Mouse (Mus musculus) ES-Bruce4 (cell line): ENCODE measurements around the gene Bcl9. TPM values are rescaled to one million over a fixed set of nuclear protein-coding genes. Genes with fewer than 3 reads are reported as not detected.

ENCODE experiments used
- H3K27ac ChIP-seq: 2 replicates; pipeline ENCODE4 v1.5.1; 2012; ENCODE audit warnings: low read length, inconsistent platforms; ENCODE audit not compliant: insufficient read depth
- H3K27me3 ChIP-seq: 2 replicates; pipeline ENCODE4 v1.6.1; 2012; ENCODE audit warnings: mild to moderate bottlenecking, low read length, inconsistent platforms; ENCODE audit not compliant: control insufficient read depth, poor library complexity, insufficient read depth, severe bottlenecking
- H3K36me3 ChIP-seq: 2 replicates; pipeline ENCODE4 v1.6.1; 2012; ENCODE audit warnings: inconsistent platforms, mild to moderate bottlenecking, low read length, moderate library complexity; ENCODE audit not compliant: control insufficient read depth, poor library complexity, insufficient read depth, severe bottlenecking
- H3K4me1 ChIP-seq: one replicate; pipeline ENCODE4 v1.8.1; 2011; ENCODE audit warnings: low read length; ENCODE audit not compliant: control insufficient read depth, insufficient read depth
- H3K4me3 ChIP-seq: 2 replicates; pipeline ENCODE4 v1.5.1; 2011; ENCODE audit warnings: low read depth, mild to moderate bottlenecking, low read length
- H3K9ac ChIP-seq: 2 replicates; pipeline ENCODE4 v1.6.1; 2012; ENCODE audit warnings: low read depth, mild to moderate bottlenecking, inconsistent platforms; ENCODE audit not compliant: poor library complexity, severe bottlenecking
- H3K9me3 ChIP-seq: replicated peaks from 2 replicates; pipeline ENCODE4 v1.6.1; 2012; ENCODE audit warnings: mild to moderate bottlenecking, low read length, inconsistent platforms; ENCODE audit not compliant: control insufficient read depth, poor library complexity, insufficient read depth, severe bottlenecking
- CTCF ChIP-seq: IDR thresholded peaks from one replicate; pipeline ENCODE4 v1.8.1; 2011; ENCODE audit warnings: low read depth, low read length
- EP300 ChIP-seq: IDR thresholded peaks from 2 replicates; pipeline ENCODE4 v1.6.1; 2011; ENCODE audit warnings: low read depth, low read length; ENCODE audit not compliant: insufficient read depth
- POLR2A ChIP-seq: IDR thresholded peaks from one replicate; pipeline ENCODE4 v1.8.1; 2011; ENCODE audit warnings: low read length; ENCODE audit not compliant: insufficient read depth
- polyA plus RNA-seq: library from polyadenylated mRNA; stranded (reverse); fragments of >200 nt; gene quantifications from 2 replicates; pipeline ENCODE4 v1.2.4, GENCODE M21; 2011; ENCODE audit warnings: low read depth; ENCODE audit not compliant: missing spikeins, insufficient read depth, insufficient read length

The Bcl9 gene
- polyA plus RNA-seq, 1 experiment = 32.1 TPM

DNA sequence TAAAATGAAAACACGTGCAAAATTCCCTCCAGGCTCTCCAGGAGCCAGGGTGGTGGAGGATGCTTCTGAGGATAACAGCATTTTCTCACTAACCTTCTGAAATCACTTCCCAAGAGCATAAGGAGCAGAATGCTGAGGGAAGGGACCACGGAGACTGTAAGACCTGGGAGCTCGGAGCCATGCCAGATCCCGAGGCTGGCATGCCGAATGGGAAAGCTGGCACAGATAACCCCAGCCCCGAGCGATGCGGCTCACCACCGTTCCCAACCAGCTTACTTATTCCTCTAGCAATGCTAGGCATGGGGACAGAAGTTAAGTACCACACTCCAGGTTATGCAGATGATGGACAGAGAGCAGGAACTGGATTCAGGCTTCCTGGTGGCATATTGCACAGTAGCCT lies 13.7 kb downstream of the Bcl9 start:
- no peak for TF ChIP-seq EP300
- no peak for TF ChIP-seq POLR2A
- TF ChIP-seq CTCF = no peak
- H3K27me3 ChIP-seq = no peaks in the 10 kb centered on the region
- H3K36me3 ChIP-seq = no peaks in the 10 kb centered on the region
- peaks cover 2% of the 10 kb centered on the region for H3K9me3 ChIP-seq
- H3K9ac ChIP-seq = no peak overlapping the region
- H3K4me3 ChIP-seq = no peak overlapping the region
- no peak overlapping the region for H3K27ac ChIP-seq
- no peaks in the 10 kb centered on the region for H3K4me1 ChIP-seq

- Histone ChIP-seq H3K4me3 (no peak overlapping the region), H3K4me1 (no peaks in the 10 kb centered on the region), H3K27me3 (no peaks in the 10 kb centered on the region), H3K9me3 (peaks cover 2% of the 10 kb centered on the region), H3K36me3 (no peaks in the 10 kb centered on the region), H3K9ac (no peak overlapping the region), H3K27ac (no peak overlapping the region)
- TF ChIP-seq EP300 (no peak), POLR2A (no peak), CTCF (no peak)
Observed at GRCm38 (mm10) chr3:97281426-97281825, 16.3 kb downstream of the Bcl9 start.

DNA sequence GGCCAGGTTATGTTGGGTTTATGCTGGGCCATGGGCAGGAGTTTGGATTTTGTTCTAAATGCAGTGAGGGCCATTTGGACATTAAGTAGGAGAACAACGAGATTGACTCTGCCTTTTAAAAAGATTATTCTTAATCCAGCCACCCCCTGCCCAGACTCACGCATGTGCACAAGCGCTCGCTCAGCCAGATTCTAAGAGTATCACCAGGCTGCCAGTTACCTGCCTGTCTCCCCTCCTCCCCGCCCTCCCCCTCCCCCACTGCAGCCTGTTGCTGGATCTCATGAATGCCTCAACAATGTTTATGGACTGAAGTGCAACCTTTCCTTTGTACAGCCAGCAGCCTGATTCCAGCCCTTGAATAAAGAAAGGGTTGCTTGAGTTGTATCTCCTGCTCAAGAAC lies 22.0 kb downstream of the Bcl9 start:
- Histone ChIP-seq H3K27me3 (no peaks in the 10 kb centered on the region), H3K9me3 (no peaks in the 10 kb centered on the region), H3K27ac (no peak overlapping the region), H3K36me3 (no peaks in the 10 kb centered on the region), H3K4me1 (no peaks in the 10 kb centered on the region), H3K9ac (no peak overlapping the region), H3K4me3 (no peak overlapping the region)
- TF ChIP-seq POLR2A = no peak
- no peak for TF ChIP-seq CTCF
- no peak for TF ChIP-seq EP300

DNA sequence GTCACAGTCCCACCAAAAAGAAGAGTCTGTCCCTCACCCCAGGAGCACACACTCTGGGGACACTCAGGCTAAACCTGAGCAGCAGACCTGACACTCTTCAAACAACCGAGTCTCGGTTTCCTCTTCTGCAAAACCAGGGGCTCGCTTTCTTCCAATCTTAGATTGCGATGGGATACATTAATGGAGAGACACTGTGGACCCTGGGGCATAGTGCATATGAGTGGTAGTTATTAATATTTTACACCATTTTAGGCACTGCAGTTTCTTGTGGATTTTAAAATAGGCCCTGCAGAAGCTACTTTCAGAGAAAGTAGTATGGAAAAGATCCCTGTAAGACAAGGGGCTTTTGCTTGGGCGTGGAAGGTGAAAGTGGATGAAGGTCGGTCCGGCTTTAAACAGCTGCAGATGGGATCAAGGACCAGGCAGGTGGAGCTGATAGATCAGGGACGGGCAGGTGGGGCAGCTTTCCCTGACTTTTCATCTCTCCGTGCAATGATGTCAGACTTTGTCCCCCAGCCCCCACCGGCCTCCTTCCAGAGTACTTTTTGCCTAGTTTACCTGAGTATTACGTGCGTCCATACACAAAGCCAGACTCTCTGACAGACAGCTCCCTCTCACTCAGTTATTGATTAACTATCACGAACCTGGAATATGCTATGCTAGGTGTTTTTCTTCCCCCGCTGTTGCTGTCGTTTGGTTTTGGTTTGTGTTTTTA lies 23.0 kb downstream of the Bcl9 start:
- no peaks in the 10 kb centered on the region for H3K4me1 ChIP-seq
- H3K9me3 ChIP-seq = no peaks in the 10 kb centered on the region
- no peak for TF ChIP-seq POLR2A
- no peak for TF ChIP-seq CTCF
- TF ChIP-seq EP300 = no peak
- H3K36me3 ChIP-seq = no peaks in the 10 kb centered on the region
- H3K9ac ChIP-seq = no peak overlapping the region
- H3K4me3 ChIP-seq = no peak overlapping the region
- H3K27me3 ChIP-seq = no peaks in the 10 kb centered on the region
- H3K27ac ChIP-seq = no peak overlapping the region

DNA sequence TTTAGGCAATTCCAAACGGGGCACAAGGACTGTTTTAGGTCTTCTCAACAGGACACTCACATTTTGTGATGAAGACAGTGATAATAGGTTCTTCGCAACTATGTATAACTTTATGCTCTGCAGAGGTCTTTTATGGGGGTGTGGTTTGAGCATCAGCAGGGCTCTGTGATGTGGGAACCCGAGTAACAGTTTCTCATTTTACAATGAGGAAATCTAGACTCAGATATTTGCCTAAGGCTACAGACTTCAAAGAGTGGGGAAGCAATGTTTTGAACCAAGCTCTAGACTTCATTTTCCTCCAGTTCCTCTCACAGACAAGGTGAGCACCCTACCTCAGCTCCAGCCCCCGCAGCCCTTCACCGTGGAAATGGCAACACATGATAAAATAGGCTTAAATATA lies 23.8 kb downstream of the Bcl9 start:
- Histone ChIP-seq H3K27me3 (no peaks in the 10 kb centered on the region), H3K9ac (no peak overlapping the region), H3K27ac (no peak overlapping the region), H3K36me3 (no peaks in the 10 kb centered on the region), H3K9me3 (no peaks in the 10 kb centered on the region), H3K4me3 (no peak overlapping the region), H3K4me1 (no peaks in the 10 kb centered on the region)
- TF ChIP-seq CTCF (no peak), POLR2A (no peak), EP300 (no peak)

DNA sequence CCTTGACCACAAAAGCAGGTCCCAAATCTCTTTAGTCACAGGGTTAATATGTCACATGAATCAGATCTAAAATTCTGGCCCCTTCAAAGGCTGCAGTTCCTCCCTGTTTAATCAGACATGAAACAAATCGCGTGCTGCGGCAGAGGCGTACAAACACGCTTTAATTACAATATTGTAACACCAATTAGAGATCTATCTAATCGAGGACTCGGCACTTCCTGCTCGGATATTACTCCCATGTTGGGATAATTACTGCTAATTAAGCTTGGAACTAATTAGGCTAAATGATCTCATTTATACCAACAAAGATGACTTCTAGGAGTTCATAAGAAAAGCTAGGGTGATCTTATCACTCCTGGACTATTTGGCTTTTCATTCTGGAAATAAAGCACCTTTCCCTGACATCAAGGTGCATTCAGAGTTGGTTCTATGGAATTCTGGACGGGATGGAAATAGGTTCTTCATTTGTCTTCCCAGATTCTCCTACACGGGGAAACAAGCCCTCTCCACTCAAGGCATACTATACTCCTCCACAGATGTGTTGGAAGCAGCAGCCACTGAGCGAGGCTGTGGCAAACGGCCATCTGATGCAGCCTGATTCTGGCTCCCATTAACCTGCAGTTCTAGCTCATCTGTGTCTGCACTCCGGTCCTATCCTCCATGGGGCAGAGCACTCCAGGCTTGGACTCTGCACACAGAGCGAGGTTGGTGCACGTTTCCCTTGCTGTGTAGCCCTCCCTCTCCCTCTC lies 31.9 kb downstream of the Bcl9 start:
- no peaks in the 10 kb centered on the region for H3K27me3 ChIP-seq
- TF ChIP-seq EP300 (no peak), POLR2A (no peak), CTCF (no peak)
- H3K27ac ChIP-seq = no peak overlapping the region
- no peaks in the 10 kb centered on the region for H3K36me3 ChIP-seq
- no peak overlapping the region for H3K4me3 ChIP-seq
- H3K9me3 ChIP-seq = no peaks in the 10 kb centered on the region
- no peaks in the 10 kb centered on the region for H3K4me1 ChIP-seq
- no peak overlapping the region for H3K9ac ChIP-seq
